Comparison of ENCODE assay signal across 15 mouse cellular contexts in genomic region chr13:97409291-97409780, GRCm38 (mm10).
DNase-seq lines count a peak whose midpoint lies in the region; ATAC-seq and TF ChIP-seq lines count a peak whose summit lies in the region.
"Had no signal": no experiment of that assay in that cellular context is flagged by ENCODE, and none has a peak within 500 bp of the region (broad histone marks: within the 10 kb centered on the region; RNA-seq: fewer than 3 reads in every experiment).

No protein-coding gene starts in this region.

- no peaks in the 10 kb centered on the region for H3K27me3 ChIP-seq in forebrain, embryonic 11.5 days (ENCODE audit: control insufficient read depth, insufficient read depth, low read length)
- H3K27me3 ChIP-seq in forebrain, embryonic 10.5 days (ENCODE audit: poor library complexity, severe bottlenecking): peaks cover 5% of the 10 kb centered on the region; the same call in 1 of the 2 replicates
- no peaks in the 10 kb centered on the region for H3K27me3 ChIP-seq in lung, postnatal 0 days (replicated peaks; ENCODE audit: insufficient read depth, low read length)
- no peaks in the 10 kb centered on the region for H3K27me3 ChIP-seq in forebrain, postnatal 0 days (ENCODE audit: insufficient read depth, low read length)
- H3K27me3 ChIP-seq in neural tube, embryonic 15.5 days (replicated peaks): no peaks in the 10 kb centered on the region

- H3K4me3 ChIP-seq in forebrain, embryonic 11.5 days (ENCODE audit: low read depth, low read length): no peak overlapping the region
- no peak overlapping the region for H3K4me3 ChIP-seq in forebrain, embryonic 10.5 days
- no peak overlapping the region for H3K4me3 ChIP-seq in lung, postnatal 0 days (ENCODE audit: low read depth, low read length)
- no peak overlapping the region for H3K4me3 ChIP-seq in forebrain, postnatal 0 days (ENCODE audit: low read depth, low read length)
- H3K4me3 ChIP-seq in neural tube, embryonic 15.5 days (replicated peaks): no peak overlapping the region

- intact Hi-C loops in heart, postnatal 25 days (cut with DNase I): no loop called here

- DNase-seq in forebrain, embryonic 11.5 days (ENCODE audit: low spot score): no peak
- DNase-seq in forebrain, embryonic 10.5 days (ENCODE audit: extremely low spot score, low spot score): no peak
- DNase-seq in lung, postnatal 0 days (ENCODE audit: low spot score): peak; percentile 15
- no peak for DNase-seq in lung, postnatal 4 days
- DNase-seq in forebrain, postnatal 0 days: no peak
- DNase-seq in ovary, adult 18-20 months (ENCODE audit: low spot score): no peak
- DNase-seq in heart, postnatal 25 days (ENCODE audit: low spot score): no peak
- DNase-seq: adrenal gland, postnatal 14 days; cerebellum, adult 11 months; embryo, embryonic 11 days; heart, postnatal 10 days; kidney, adult 18-20 months; lung, adult 2 months; thymus, adult 2 months had no signal

- TF ChIP-seq CTCF in lung, postnatal 0 days (IDR thresholded peaks at IDR 0.05): no peak
- no peak for TF ChIP-seq CTCF in forebrain, postnatal 0 days (IDR thresholded peaks at IDR 0.05; ENCODE audit: low read depth)

- no peak overlapping the region for H3K4me2 ChIP-seq in forebrain, embryonic 11.5 days (ENCODE audit: low read depth, low read length, severe bottlenecking)
- no peak overlapping the region for H3K4me2 ChIP-seq in lung, postnatal 0 days (replicated peaks; ENCODE audit: low read depth, low read length)
- H3K4me2 ChIP-seq in forebrain, postnatal 0 days (ENCODE audit: low read depth): no peak overlapping the region
- H3K4me2 ChIP-seq in neural tube, embryonic 15.5 days: no peak overlapping the region

- peak; percentile 46; the same call in 1 of the 2 replicates for ATAC-seq in forebrain, embryonic 11.5 days (replicated peaks; ENCODE audit: low FRiP score)
- no peak for ATAC-seq in lung, postnatal 0 days
- ATAC-seq in forebrain, postnatal 0 days: peak; percentile 23; the same call in 1 of the 2 replicates
- peak; percentile 42; the same call in 1 of the 2 replicates for ATAC-seq in neural tube, embryonic 15.5 days (ENCODE audit: low FRiP score)

- H3K27ac ChIP-seq in forebrain, embryonic 11.5 days (ENCODE audit: low read depth, low read length): no peak overlapping the region
- no peak overlapping the region for H3K27ac ChIP-seq in forebrain, embryonic 10.5 days
- H3K27ac ChIP-seq in lung, postnatal 0 days (ENCODE audit: low read length): no peak overlapping the region
- no peak overlapping the region for H3K27ac ChIP-seq in forebrain, postnatal 0 days (ENCODE audit: low read depth, low read length)
- peak overlapping the region; percentile 58 for H3K27ac ChIP-seq in neural tube, embryonic 15.5 days (replicated peaks)

- H3K4me1 ChIP-seq in forebrain, embryonic 11.5 days (replicated peaks; ENCODE audit: control insufficient read depth, insufficient read depth, low read length): 0 out of 2 replicates have a peak, but pooled peaks cover 7% of the 10 kb centered on the region
- peaks cover 42% of the 10 kb centered on the region for H3K4me1 ChIP-seq in forebrain, embryonic 10.5 days
- 0 out of 2 replicates have a peak, but pooled peaks cover 3% of the 10 kb centered on the region for H3K4me1 ChIP-seq in lung, postnatal 0 days (ENCODE audit: insufficient read depth, low read depth, low read length)
- H3K4me1 ChIP-seq in forebrain, postnatal 0 days (ENCODE audit: insufficient read depth): peaks cover 26% of the 10 kb centered on the region
- peaks cover 41% of the 10 kb centered on the region for H3K4me1 ChIP-seq in neural tube, embryonic 15.5 days

- 66% methylated on average over 8 of the region's 8 CpGs for WGBS in forebrain, embryonic 11.5 days
- 82% methylated on average over 8 of the region's 8 CpGs for WGBS in forebrain, embryonic 10.5 days
- 49% methylated on average over 8 of the region's 8 CpGs for WGBS in lung, postnatal 0 days
- WGBS in forebrain, postnatal 0 days: 22% methylated on average over 8 of the region's 8 CpGs
- 40% methylated on average over 8 of the region's 8 CpGs for WGBS in neural tube, embryonic 15.5 days

- H3K9ac ChIP-seq in forebrain, embryonic 11.5 days (ENCODE audit: low read length): no peak overlapping the region
- H3K9ac ChIP-seq in lung, postnatal 0 days (replicated peaks; ENCODE audit: low read depth): no peak overlapping the region
- H3K9ac ChIP-seq in forebrain, postnatal 0 days: no peak overlapping the region
- H3K9ac ChIP-seq in neural tube, embryonic 15.5 days (replicated peaks): no peak overlapping the region

- no peaks in the 10 kb centered on the region for H3K36me3 ChIP-seq in forebrain, embryonic 11.5 days (ENCODE audit: control insufficient read depth, insufficient read depth, low read length)
- no peaks in the 10 kb centered on the region for H3K36me3 ChIP-seq in forebrain, embryonic 10.5 days (replicated peaks)
- H3K36me3 ChIP-seq in lung, postnatal 0 days (ENCODE audit: insufficient read depth, low read length): no peaks in the 10 kb centered on the region
- H3K36me3 ChIP-seq in forebrain, postnatal 0 days (ENCODE audit: insufficient read depth): no peaks in the 10 kb centered on the region
- no peaks in the 10 kb centered on the region for H3K36me3 ChIP-seq in neural tube, embryonic 15.5 days

- no peak for TF ChIP-seq EP300 in lung, postnatal 0 days (IDR thresholded peaks at IDR 0.05)

- no peaks in the 10 kb centered on the region for H3K9me3 ChIP-seq in forebrain, embryonic 11.5 days (ENCODE audit: control insufficient read depth, low read length)
- H3K9me3 ChIP-seq in forebrain, embryonic 10.5 days: peaks cover 3% of the 10 kb centered on the region; the same call in 1 of the 2 replicates
- H3K9me3 ChIP-seq in lung, postnatal 0 days (ENCODE audit: low read length): no peaks in the 10 kb centered on the region
- H3K9me3 ChIP-seq in forebrain, postnatal 0 days (ENCODE audit: low read length): no peaks in the 10 kb centered on the region
- H3K9me3 ChIP-seq in neural tube, embryonic 15.5 days (replicated peaks): no peaks in the 10 kb centered on the region
